Mouse (Mus musculus) lung, postnatal 10 days (tissue): ENCODE results near the gene Ppp1r37.

Experiments used
- DNase-seq: peaks from one replicate; pipeline ENCODE4 v3.0.0; 2021

Ppp1r37 gene

DNA sequence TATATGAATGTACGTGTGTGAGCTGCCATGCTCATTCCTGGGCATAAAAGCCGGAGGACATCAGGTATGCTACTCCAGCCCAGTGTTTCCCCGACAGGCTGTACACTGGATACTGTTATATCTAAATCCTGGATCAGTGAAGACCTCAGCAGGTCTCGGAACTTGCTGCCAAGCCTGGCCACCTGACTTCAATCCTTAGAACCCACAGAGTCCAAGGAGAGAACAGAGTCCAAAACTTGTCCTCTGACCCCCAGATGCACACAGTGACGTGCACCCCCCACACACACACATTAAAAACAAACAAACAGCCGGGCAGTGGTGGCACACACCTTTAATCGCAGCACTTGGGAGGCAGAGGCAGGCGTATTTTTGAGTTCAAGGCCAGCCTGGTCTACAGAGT is 4.5 kb upstream of the Ppp1r37 start:
- no peak for DNase-seq

DNA sequence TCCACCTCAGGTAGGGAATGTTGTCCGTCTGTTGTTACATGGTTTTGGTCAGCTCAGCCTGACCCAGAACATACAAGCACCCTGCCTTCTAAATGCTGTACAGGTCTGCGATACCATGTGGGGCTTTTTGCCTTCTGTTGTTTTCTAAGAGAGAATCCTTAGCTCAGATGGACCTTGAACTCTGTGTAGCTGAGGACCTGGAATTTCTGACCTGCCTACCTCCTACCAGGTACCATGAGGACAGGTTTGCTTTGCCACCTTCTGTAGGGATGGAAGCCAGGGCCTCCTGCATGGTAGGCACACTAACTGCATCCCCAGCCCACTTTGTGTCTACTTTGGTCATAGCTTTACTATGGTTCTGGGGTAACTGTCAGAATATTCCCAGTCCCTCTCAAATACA is 2.9 kb upstream of the Ppp1r37 start:
- DNase-seq = no peak

GRCm38 (mm10) chr7:19564455-19564854 is 1.6 kb upstream of the Ppp1r37 start:
- peak; percentile 42 for DNase-seq

DNA sequence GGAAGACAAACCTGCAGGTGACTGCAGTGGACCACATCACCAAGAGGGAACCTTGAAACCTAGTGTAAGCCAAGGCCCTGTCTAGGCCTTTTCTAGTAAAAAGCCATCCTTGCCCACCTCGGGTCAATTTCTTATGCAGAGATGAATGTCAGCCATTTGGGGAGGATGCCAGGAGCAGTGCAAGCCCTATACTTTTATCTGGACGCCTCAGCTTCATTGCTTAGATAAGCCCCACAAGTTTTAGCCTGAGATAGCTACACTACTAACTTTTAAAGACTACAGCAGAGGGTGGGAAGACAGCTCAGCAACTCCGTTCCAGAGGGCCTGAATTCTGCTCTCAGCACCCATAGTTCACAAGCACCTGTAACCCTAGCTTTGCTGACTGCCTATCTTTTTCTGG is 1.0 kb upstream of the Ppp1r37 start:
- DNase-seq = no peak

- DNase-seq = peak; percentile 94
Observed at GRCm38 (mm10) chr7:19561765-19562642, 872 bp downstream of the Ppp1r37 start.

DNA sequence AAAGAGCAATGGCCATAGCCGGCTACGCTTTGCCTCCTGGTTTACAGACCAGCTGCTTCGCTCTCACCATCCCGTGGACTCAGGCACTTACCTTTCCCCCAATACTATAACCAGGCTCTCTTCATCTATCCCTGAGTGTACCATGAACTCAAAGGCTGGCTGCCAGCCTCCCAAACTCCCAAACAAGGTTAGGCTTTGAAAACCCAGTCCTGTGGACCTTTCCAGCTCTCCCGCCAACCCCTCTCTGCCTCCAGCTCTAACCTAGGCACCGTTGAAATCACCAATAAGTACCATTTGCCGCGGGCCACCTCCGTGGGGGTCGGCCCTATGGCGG is 1.5 kb downstream of the Ppp1r37 start:
- DNase-seq = no peak

DNA sequence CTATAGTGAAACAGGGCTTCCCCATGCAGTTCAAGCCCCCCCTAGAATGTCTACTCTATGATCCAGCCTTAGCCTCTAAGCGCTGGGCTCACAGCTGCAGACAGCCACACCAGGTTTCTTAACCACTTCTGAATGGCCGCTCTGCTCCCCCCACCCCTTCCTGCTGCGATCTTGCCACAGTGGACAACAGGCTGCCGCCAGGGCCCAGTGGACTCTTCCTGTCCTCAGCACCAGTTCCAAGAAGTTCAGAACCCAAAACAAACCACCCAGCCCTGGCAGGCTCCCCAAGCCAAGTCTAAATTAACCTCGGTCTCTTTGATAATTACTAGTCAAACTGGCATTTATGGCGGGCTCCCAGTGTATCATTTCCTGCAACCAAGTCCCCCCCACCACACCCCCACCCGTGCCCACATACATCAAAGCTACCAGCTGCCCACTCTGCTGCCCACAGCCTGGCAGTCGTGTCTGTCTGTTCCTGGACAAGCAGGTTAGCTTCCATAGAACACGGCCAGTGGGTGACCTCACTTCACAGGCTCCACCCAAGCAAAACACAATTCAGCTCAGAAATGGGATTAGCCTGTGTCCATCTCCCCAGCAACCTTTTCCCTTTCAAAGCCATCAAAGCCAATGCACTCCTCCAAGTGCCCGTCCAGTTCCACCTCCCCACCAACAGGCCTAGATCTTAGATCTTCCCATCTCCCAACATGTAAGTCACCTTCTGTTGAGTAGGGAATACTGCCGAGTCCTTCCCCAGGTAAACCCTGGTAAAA is 2.2 kb downstream of the Ppp1r37 start:
- peak; percentile 48 for DNase-seq

GRCm38 (mm10) chr7:19558965-19559364 is 3.9 kb downstream of the Ppp1r37 start:
- DNase-seq = no peak

DNA sequence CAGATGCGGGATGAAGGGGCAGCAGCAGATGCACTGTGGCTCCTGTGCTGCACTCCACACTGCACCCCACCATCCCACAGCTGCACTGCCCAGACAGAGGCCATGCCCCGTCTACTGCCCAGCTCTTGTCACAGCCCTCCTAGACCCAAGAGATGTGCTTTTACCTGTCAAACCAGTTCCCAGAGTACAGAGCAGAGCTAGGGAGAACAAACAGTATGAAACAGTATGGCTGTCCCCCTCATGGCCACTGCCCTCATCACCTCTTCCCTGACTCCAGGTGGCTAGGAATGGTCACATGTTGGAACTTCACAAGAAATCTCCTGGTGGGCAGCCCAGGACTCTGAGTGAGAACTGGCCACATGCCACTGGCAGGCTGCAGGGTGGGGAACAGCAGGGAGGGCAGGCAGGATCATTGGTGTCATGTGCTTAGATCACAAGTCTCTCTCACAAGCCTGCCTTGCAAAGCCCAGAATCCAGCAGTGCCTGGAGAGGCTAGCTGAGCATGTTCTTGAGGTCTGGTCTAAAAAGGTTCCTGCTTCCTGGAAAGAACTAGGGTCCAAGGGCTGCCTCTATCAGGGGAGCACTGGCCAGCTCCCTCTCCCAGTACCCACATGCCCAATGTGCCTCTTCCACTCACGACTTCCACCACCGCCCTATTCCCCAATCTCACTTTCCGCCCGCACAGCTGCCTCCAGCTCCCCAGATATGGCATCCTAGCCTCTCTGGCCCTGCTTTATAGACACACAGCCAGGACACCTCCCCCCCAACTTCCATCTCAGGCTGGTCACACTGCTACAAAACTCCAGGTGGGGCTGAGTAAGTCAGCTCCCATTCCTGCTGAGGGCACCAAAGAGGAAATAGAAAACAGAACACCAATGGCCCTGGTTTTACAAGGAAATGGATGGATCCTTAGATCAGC is 4.6 kb downstream of the Ppp1r37 start:
- DNase-seq = peak; percentile 28

DNA sequence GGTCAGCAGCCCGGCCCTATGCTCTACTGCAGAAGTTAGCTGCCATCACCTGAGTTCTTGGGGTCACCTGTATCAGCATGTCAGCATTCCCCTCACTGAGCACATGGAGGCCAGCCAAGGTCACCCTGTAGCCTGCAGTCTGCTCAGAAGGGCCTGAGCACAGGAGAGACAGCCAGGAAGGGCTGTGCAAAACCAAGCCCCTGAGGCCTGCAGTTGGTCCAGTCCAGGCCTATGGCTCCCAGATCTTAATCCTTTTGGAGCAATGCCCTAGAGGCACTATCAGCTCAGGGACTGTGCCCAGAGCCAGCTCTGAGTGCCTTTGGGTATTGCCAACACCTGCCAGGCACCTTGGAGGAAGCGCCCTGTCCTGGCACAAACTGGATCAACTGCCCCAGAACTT is 5.8 kb downstream of the Ppp1r37 start:
- no peak for DNase-seq

DNA sequence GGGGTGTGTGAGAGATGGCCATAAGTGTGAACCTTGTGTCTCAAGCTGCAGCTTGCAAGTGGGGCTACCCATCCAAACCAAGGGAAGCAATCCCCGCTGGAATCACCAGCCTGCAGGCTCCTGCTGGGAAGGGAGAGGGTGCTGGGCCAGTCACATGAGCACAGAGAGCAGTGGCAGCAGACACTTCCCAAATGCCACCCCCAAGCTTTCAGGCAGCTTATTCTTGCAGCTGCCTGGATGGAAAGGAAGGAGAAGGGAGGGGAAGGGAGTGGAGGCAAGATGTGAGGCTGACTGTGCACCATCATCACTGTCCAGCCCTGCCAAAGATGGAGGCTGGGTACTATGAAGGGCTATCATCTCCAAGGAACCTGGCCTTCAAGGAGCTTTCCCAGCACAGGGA is 8.7 kb downstream of the Ppp1r37 start:
- no peak for DNase-seq

DNA sequence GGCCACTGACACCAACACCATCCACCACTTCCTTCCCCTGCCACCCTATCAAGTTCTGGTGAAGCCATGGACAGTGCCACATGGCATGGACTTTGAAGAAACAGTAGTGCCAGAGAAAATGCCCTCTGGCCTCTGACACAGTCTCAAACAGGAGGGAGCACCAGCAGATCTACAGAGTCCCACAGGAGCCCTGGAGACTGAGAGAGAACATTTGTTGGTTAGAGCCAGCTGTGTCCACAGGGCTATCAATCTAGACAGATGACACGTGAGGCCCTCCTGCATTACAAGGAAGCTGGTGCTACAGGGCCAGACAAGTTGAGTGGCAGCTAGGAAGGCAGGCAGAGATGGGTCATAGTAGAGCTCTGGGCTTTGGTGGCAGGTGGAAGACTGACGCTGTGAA is 10.4 kb downstream of the Ppp1r37 start:
- DNase-seq = no peak

GRCm38 (mm10) chr7:19551634-19552033 is 11.2 kb downstream of the Ppp1r37 start:
- DNase-seq = no peak

DNA sequence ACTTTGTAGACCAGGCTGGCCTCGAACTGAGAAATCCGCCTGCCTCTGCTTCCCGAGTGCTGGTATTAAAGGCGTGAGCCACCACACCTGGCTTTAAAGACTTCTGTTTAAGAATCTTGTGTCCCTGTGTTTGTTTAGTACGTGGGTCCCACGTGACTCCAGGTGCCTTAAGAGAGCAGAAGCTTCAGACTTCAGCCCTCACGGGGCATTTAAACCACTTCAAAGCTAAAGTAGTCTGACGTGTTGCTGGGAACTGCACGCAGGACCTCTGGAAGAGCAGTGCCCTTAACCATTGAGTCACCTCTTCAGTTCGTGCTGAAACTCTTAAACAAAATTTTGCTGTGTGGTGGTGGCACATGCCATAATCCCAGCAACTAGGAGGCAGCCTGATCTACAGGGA is 13.5 kb downstream of the Ppp1r37 start:
- no peak for DNase-seq

DNA sequence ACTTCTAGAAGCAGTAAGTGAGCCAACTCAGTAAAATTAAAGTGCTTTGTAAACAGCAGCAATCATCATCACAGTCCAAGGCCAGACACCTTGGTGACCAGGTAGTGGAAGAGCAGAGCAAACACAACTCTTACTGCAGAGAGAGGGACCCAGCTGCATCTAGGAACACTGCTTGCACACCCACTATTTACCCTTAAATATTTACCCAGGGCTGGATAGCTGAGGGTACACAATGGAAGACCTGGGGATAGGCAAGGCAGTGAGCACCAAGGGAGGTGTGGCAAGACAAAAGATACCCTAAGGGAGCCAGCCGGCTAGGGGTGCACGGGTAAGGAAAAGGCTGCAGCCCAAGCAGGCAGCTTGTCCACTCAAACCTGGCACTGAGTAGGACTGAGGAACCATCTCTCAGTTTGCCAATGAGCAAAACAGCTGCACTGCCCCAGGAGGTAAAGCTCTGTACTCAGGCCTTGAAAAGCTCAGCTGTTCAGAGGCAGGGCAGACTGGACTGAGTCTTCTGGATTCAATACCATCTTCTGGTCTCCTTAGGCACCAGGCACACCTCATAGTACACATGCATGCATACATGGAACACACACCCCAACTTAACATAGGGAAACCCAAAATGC is 15.4 kb downstream of the Ppp1r37 start:
- no peak for DNase-seq

GRCm38 (mm10) chr7:19546007-19546406 is 16.9 kb downstream of the Ppp1r37 start:
- DNase-seq = no peak

DNA sequence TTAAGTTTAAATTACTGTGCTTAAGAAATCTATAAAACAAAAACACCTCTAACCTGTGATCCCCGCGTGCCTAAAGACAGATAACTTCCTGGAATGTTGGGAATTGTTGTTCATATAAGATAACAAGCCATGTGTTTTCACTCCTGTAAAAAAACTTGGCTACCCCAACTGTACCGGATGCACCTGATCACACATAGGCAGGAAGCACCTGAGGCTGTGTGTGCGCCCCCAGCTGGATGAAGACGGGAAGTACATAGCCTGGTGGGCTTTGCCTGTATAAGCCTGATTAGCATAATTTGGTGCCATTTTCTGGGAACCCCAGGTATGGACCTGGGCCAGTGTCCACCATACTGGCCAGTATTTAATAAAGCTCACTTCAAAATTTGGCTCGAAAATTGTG is 19.3 kb downstream of the Ppp1r37 start:
- DNase-seq = peak; percentile 35

DNA sequence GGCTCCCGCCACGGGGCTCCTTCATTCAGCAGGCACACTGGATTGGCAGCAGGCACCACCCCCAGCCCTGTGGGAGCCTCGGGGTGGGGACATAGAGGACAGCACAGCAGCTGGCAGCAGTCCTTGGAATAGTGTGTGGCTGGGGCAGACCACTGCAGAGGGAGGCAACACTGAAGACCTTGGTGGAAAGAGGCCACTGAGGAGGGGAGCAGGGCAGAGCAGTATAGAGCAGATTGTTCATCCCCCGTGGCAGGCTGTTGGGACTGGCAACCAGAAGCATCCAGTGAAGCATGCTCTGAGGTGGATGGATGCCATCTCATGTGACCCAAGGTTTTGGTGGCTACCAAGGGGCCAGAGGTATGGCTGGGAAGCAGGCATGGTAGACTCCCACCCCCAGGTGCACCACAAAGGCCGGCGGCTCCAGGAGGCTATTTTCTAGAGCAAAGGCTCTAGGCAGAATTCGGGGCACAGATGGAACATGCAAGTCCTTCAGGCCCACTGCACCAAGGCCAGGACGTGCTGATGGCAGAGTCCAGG is 20.7 kb downstream of the Ppp1r37 start:
- DNase-seq = no peak

GRCm38 (mm10) chr7:19541681-19542154 is 21.2 kb downstream of the Ppp1r37 start:
- DNase-seq = no peak

DNA sequence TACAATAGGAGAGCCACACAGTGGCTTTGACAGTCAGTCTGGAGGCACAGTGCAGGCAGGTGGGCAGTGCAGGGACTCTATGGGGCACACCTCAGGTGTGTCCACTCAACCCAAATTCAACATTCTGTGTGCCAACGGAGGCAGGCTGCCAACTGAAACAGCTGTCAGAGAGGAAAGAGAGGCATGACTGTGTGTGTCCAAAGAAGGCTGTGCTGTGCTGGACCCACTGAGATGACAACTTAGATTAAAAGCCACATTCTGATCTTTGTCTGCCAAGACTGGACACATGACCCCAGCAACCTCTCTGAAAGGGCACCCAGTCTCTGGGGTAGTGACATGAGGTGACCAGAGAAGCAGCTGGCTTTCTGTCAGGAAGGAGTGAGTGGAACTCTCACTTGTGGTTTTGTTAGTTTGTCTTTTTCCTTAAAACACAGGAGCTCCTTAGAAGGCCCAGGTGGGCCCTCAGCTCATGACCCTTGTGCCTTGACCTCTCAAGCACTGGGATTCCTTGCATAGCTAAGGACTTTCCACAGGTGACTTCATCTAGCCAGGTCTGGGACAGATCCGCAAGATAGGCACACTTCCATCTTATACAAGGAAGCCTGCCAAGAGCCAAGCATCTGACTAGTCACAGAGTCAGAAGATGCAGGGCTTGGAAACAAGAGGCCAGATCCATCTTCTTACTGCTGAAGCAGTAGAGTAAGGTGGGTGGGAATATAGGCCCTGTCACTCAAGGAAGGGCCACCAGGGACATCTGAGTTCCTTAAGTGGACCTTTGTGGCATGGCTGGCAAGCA is 21.9 kb downstream of the Ppp1r37 start:
- DNase-seq = peak; percentile 40

DNA sequence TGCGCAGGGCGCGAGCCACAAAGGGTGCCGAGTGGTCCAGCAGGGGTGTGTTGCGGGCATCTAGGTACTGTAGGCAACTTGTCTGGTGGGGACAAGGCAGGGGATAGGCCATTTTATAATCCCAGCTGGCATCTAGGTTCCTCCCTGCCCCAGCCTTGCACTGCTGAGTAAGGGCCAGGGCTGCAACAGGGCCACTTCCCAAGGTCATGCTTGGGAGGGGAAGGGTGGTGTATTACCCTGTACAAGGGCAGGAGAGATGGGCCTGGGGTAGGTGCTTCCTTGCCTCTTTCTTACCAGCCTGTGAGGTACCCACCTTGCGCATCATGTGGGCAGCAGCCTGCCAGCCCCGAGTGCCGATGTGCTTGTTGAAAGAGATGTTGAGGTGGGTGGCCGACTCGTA is 28.2 kb downstream of the Ppp1r37 start:
- DNase-seq = no peak

- DNase-seq = no peak
Observed at GRCm38 (mm10) chr7:19532240-19532639, 30.6 kb downstream of the Ppp1r37 start.
